Mouse (Mus musculus): ENCODE data around the gene Arhgap28. TPM values are rescaled to one million over a fixed set of nuclear protein-coding genes. Genes with fewer than 3 reads are reported as not detected.

The Arhgap28 gene
- polyA plus RNA-seq, 1 experiment from 2014 or later, result 67.0 TPM

DNA sequence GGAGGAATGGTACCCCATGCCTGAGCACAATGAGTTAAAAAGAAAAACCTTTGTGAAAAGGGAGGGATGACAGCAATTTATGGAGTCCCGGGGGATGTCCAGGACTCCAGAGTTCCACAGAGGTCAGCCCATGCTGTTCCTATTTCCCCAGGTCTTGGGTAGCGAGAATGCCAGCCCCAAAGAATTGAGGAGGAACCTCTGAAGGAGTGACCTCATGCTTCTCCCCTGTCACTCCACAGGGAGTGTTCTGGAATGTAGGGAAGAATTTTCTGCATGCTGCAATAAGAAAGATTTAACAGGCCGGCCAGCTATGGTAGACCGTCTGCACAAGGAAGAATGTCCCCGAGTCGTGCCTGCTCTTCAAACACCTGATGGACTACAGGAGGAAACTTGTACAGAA is 72.5 kb downstream of the Arhgap28 start:
- Histone ChIP-seq H3K27ac (no peak overlapping the region), H3K4me1 (replicated peaks) (no peaks in the 10 kb centered on the region; the same call in none of the 2 replicates), H3K9me3 (no peaks in the 10 kb centered on the region), H3K9ac (replicated peaks) (no peak overlapping the region), H3K4me2 (no peak overlapping the region), H3K36me3 (peaks cover 46% of the 10 kb centered on the region), H3K27me3 (no peaks in the 10 kb centered on the region), H3K4me3 (replicated peaks) (no peak overlapping the region)
- ATAC-seq (ENCODE audit: insufficient number of reproducible peaks, insufficient read depth, low FRiP score, low TSS enrichment, low read depth), result no peak
- WGBS, result 61% methylated on average over 6 of the region's 6 CpGs

DNA sequence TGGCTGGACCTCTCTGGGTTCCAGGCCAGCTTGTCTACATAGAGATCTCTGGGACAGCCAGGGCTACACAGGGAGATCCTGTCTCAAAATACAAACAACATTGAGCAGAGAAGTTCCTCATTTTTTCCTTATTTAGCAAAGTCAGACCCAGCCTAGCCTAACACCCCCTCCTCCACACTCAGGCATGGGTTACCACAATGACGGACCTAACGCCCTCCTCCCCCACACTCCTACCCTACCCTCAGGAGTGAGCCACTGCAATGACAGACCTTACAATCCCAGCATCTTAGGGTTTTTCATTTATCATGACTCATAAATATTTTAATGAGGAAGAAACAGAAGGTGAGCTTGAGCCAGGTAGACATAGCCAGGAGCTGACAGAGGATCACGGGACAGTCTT is 73.0 kb downstream of the Arhgap28 start:
- ATAC-seq (ENCODE audit: insufficient number of reproducible peaks, insufficient read depth, low FRiP score, low TSS enrichment, low read depth), result no peak
- WGBS, result 88% methylated on average over 3 of the region's 3 CpGs
- Histone ChIP-seq H3K9me3 (no peaks in the 10 kb centered on the region), H3K9ac (replicated peaks) (no peak overlapping the region), H3K4me2 (no peak overlapping the region), H3K36me3 (peaks cover 46% of the 10 kb centered on the region), H3K4me1 (replicated peaks) (no peaks in the 10 kb centered on the region; the same call in none of the 2 replicates), H3K27me3 (no peaks in the 10 kb centered on the region), H3K27ac (no peak overlapping the region), H3K4me3 (replicated peaks) (no peak overlapping the region)

DNA sequence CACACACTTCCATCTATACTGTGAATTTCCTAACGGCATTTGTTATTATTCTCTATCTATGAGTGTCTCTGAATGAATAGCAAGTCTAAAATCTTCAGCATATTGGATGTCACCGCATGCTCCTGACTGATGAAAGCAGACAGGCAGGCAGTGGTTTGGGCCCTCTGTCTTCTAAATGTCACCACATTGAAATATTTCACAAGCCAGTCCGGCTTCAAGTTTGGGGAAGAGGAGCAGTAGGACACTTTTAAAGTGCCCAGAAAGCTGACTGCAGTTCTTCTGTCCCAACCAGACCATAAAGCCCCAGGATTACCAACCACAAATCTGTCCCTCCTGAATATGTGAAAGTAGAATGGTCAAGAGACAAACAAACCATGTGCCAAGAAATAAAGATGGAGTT is 73.5 kb downstream of the Arhgap28 start:
- Histone ChIP-seq H3K9me3 (no peaks in the 10 kb centered on the region), H3K36me3 (peaks cover 46% of the 10 kb centered on the region), H3K4me2 (no peak overlapping the region), H3K4me3 (replicated peaks) (no peak overlapping the region), H3K27ac (no peak overlapping the region), H3K4me1 (replicated peaks) (no peaks in the 10 kb centered on the region; the same call in none of the 2 replicates), H3K9ac (replicated peaks) (no peak overlapping the region), H3K27me3 (no peaks in the 10 kb centered on the region)
- WGBS, result 91% methylated on average over 3 of the region's 3 CpGs
- no peak for ATAC-seq (ENCODE audit: insufficient number of reproducible peaks, insufficient read depth, low FRiP score, low TSS enrichment, low read depth)

DNA sequence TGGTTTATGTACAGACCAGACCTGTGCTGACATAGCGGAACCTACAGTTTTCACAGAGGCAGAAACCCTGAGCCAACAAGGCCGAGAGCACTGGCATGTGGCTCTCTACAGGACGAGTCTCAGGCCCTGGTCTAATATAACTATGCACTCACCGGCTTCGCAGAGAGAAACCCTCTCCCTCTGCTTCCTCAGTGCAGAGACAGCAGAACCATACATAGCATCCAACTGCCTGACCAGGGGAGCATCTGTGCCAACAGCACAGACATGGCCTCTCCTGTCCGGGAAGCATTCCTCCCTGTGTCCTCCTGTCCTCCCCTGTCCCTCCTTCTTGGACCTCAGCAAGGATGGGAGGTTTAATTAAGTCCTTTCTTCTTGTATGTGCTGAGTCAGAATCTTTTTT is 75.6 kb downstream of the Arhgap28 start:
- no peak for ATAC-seq (ENCODE audit: insufficient number of reproducible peaks, insufficient read depth, low FRiP score, low TSS enrichment, low read depth)
- Histone ChIP-seq H3K4me1 (replicated peaks) (no peaks in the 10 kb centered on the region; the same call in none of the 2 replicates), H3K27ac (no peak overlapping the region), H3K9ac (replicated peaks) (no peak overlapping the region), H3K9me3 (no peaks in the 10 kb centered on the region), H3K27me3 (no peaks in the 10 kb centered on the region), H3K4me3 (replicated peaks) (no peak overlapping the region), H3K36me3 (peaks cover 32% of the 10 kb centered on the region), H3K4me2 (no peak overlapping the region)
- 94% methylated on average over 6 of the region's 6 CpGs for WGBS

DNA sequence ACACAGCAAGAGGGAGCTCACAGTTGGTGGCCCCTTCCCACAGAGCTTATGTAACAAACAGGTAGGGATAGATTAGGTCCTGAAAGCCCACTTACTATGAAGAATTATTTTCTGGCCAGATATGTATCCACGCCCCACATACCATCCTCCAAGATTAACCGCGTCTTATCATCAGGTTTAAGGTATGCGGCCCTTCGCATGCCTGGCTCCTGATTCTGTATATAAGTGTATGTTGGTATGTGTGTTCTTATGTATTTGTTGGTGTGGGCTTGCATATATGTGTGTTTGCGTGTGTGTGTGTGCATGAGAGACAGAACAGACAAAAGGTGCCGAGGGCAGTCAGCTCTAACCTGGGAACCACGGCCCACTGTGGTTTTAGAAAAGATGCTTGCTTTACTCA is 76.1 kb downstream of the Arhgap28 start:
- H3K27me3 ChIP-seq, result no peaks in the 10 kb centered on the region
- ATAC-seq (ENCODE audit: insufficient number of reproducible peaks, insufficient read depth, low FRiP score, low TSS enrichment, low read depth), result no peak
- peaks cover 28% of the 10 kb centered on the region for H3K36me3 ChIP-seq
- no peaks in the 10 kb centered on the region for H3K9me3 ChIP-seq
- no peaks in the 10 kb centered on the region; the same call in none of the 2 replicates for H3K4me1 ChIP-seq (replicated peaks)
- H3K4me2 ChIP-seq, result no peak overlapping the region
- H3K9ac ChIP-seq (replicated peaks), result no peak overlapping the region
- no peak overlapping the region for H3K4me3 ChIP-seq (replicated peaks)
- H3K27ac ChIP-seq, result no peak overlapping the region
- WGBS, result 95% methylated on average over 8 of the region's 8 CpGs

DNA sequence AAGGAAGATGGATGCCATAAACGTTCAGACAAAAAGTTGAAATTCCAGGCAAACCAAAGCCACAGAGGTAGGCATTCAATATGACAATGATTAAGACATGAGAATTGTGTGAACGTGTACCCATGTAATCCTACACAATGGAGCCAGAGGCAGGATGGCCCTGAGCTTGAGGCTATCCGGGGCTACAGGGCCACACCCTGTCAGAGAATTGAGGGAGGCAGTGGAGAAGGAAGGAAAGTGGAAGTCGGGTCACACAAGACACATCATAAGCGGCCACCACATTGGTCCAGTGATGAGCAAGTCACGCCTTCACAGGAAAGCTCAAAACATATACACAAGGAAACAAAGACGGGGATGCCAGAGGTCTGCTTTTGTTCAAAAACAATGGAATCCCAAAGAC is 84.0 kb downstream of the Arhgap28 start:
- Histone ChIP-seq H3K9ac (replicated peaks) (no peak overlapping the region), H3K4me2 (no peak overlapping the region), H3K4me3 (replicated peaks) (no peak overlapping the region), H3K9me3 (no peaks in the 10 kb centered on the region), H3K27me3 (no peaks in the 10 kb centered on the region), H3K27ac (no peak overlapping the region), H3K36me3 (0 out of 2 replicates have a peak, but pooled peaks cover 3% of the 10 kb centered on the region), H3K4me1 (replicated peaks) (peaks cover 4% of the 10 kb centered on the region)
- no peak for ATAC-seq (ENCODE audit: insufficient number of reproducible peaks, insufficient read depth, low FRiP score, low TSS enrichment, low read depth)
- 90% methylated on average over 7 of the region's 7 CpGs for WGBS

DNA sequence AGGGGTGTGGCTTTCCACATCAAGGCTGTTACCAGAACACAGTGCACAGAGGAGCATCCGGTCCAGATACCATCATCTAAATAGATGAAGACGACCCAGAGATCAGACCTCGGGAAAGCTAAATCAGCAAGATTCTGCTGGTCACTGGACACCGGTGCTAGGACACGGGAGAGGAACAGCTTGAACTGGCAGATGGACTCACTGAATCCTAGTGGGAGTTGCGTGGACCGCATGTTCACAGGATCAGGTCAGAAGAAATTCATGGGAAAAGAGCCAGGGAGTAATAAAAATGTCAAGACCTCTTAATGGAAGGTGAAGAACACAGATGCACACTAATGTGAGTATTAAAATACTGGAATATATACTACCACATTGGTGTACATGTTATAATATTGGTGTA is 85.7 kb downstream of the Arhgap28 start:
- H3K27me3 ChIP-seq, result no peaks in the 10 kb centered on the region
- no peak overlapping the region for H3K4me3 ChIP-seq (replicated peaks)
- no peak overlapping the region for H3K4me2 ChIP-seq
- H3K9me3 ChIP-seq, result no peaks in the 10 kb centered on the region
- H3K36me3 ChIP-seq, result 0 out of 2 replicates have a peak, but pooled peaks cover 3% of the 10 kb centered on the region
- peaks cover 11% of the 10 kb centered on the region for H3K4me1 ChIP-seq (replicated peaks)
- no peak overlapping the region for H3K9ac ChIP-seq (replicated peaks)
- WGBS, result 91% methylated on average over 7 of the region's 7 CpGs
- no peak for ATAC-seq (ENCODE audit: insufficient number of reproducible peaks, insufficient read depth, low FRiP score, low TSS enrichment, low read depth)
- no peak overlapping the region for H3K27ac ChIP-seq

DNA sequence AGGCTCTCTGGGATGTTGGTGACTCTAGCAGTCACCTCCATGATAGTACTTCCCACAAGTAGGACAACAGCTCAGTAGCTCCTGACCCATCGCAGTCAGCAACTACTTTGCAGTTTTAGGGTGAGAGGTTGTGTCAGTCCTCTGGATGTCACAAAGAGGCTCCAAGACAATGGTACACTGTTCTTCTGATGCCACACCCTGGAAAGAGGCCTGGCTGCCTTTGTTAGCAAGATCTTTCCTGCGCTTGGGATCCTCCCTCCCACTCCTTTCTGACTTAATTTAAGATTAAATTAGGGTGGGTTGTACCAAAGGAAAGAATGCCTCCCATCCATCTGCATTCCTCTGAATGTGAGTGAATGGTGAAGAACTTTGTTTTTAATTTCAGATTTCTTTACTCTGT is 87.0 kb downstream of the Arhgap28 start:
- no peaks in the 10 kb centered on the region for H3K9me3 ChIP-seq
- 0 out of 2 replicates have a peak, but pooled peaks cover 3% of the 10 kb centered on the region for H3K36me3 ChIP-seq
- H3K9ac ChIP-seq (replicated peaks), result no peak overlapping the region
- no peaks in the 10 kb centered on the region for H3K27me3 ChIP-seq
- no peak overlapping the region for H3K4me3 ChIP-seq (replicated peaks)
- H3K4me2 ChIP-seq, result no peak overlapping the region
- H3K27ac ChIP-seq, result no peak overlapping the region
- no peak for ATAC-seq (ENCODE audit: insufficient number of reproducible peaks, insufficient read depth, low FRiP score, low TSS enrichment, low read depth)
- WGBS, result 96% methylated on average over 2 of the region's 2 CpGs
- peaks cover 18% of the 10 kb centered on the region for H3K4me1 ChIP-seq (replicated peaks)

DNA sequence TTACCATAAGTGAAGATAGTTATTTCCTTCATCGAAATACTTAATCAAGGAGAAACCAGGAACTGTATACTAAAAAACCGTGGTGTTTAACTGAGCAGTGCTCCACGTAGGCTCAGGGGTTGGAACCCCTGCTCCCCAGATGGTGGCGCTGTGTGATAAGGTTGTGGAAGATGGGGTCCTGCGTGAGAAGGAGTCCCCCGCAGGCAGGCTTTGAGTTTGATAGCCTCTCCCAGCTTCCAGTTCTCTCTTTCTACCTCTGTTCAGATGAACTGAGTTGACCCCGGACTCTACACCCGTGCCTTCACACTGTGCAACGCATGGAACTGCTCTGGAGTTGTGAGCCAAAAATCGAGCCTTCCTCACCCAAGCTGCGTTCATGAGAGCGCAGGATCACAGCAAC is 91.3 kb downstream of the Arhgap28 start:
- H3K9me3 ChIP-seq, result no peaks in the 10 kb centered on the region
- no peaks in the 10 kb centered on the region for H3K27me3 ChIP-seq
- H3K27ac ChIP-seq, result no peak overlapping the region
- 49% methylated on average over 12 of the region's 12 CpGs for WGBS
- ATAC-seq (ENCODE audit: insufficient number of reproducible peaks, insufficient read depth, low FRiP score, low TSS enrichment, low read depth), result peak; percentile 28; the same call in 1 of the 2 replicates
- 0 out of 2 replicates have a peak, but pooled peaks cover 3% of the 10 kb centered on the region for H3K36me3 ChIP-seq
- H3K9ac ChIP-seq (replicated peaks), result no peak overlapping the region
- H3K4me3 ChIP-seq (replicated peaks), result no peak overlapping the region
- peaks cover 36% of the 10 kb centered on the region for H3K4me1 ChIP-seq (replicated peaks)
- H3K4me2 ChIP-seq, result no peak overlapping the region

DNA sequence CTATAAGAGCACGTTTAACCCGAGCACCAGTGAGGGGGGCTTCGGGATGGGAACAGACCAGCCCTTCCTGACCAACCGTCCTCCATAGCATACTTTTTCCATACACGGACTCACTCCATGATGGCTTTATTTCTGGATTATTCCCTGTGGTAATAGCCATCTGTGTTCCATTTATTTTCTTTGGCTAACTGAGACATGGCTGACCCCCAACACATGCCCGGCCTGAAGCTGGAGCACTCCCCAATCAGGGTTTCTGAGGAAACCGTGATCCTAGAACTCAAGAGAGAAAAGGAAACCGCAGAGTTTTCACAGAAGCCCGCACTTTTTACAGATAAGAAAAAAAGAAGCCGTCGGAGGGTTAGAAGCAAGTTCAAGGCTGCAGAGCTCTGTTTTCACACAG is 91.9 kb downstream of the Arhgap28 start:
- WGBS, result 75% methylated on average over 11 of the region's 11 CpGs
- 0 out of 2 replicates have a peak, but pooled peaks cover 3% of the 10 kb centered on the region for H3K36me3 ChIP-seq
- no peak overlapping the region for H3K4me3 ChIP-seq (replicated peaks)
- no peak overlapping the region for H3K9ac ChIP-seq (replicated peaks)
- no peak for ATAC-seq (ENCODE audit: insufficient number of reproducible peaks, insufficient read depth, low FRiP score, low TSS enrichment, low read depth)
- H3K27ac ChIP-seq, result 0 out of 2 replicates have a peak overlapping the region, but pooled peaks have one; percentile 50
- no peaks in the 10 kb centered on the region for H3K9me3 ChIP-seq
- no peak overlapping the region for H3K4me2 ChIP-seq
- H3K4me1 ChIP-seq (replicated peaks), result peaks cover 39% of the 10 kb centered on the region
- H3K27me3 ChIP-seq, result no peaks in the 10 kb centered on the region

DNA sequence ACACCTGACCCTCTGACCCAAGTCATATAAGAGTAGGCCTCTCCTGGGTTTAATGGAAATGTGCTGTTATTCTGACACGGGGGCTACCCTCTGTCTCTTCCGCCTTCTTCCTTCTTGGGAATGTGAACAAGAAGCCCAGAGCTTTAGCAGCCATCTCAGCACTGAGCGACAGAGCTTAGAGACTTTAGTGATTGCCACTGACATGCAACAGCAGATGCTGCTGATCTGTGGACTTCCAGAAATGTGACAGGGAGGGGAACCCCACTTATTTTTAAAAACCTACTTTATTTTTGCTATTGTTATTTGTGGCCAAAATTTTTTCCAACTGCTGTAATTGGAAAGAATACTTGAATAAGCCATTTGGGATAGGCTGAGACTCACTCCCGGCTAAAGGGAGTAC is 95.4 kb downstream of the Arhgap28 start:
- Histone ChIP-seq H3K27me3 (no peaks in the 10 kb centered on the region), H3K4me3 (replicated peaks) (no peak overlapping the region), H3K9me3 (no peaks in the 10 kb centered on the region), H3K4me1 (replicated peaks) (peaks cover 41% of the 10 kb centered on the region), H3K36me3 (no peaks in the 10 kb centered on the region), H3K9ac (replicated peaks) (no peak overlapping the region), H3K27ac (no peak overlapping the region), H3K4me2 (no peak overlapping the region)
- ATAC-seq (ENCODE audit: insufficient number of reproducible peaks, insufficient read depth, low FRiP score, low TSS enrichment, low read depth), result no peak
- WGBS, result 75% methylated on average over 4 of the region's 4 CpGs

DNA sequence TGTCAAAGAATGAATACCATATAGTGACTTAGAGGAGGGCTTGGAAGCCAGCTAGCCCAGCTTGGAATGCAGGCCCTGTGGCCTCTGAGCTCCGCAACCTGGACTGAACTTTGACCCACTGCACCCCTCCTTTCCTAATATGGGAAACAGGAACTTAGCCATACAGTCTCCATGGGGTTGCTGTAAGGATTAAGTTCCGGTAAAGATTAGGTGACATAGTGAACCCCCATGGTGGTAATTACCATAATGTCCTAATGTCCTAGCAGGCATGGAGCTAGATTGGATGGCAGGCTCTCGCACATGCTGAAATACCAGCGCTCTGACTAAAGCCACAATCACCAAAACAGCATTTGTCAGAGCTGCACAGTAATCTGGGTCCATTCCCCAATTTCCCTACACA is 95.8 kb downstream of the Arhgap28 start:
- Histone ChIP-seq H3K4me3 (replicated peaks) (no peak overlapping the region), H3K9ac (replicated peaks) (no peak overlapping the region), H3K4me2 (no peak overlapping the region), H3K36me3 (no peaks in the 10 kb centered on the region), H3K27me3 (no peaks in the 10 kb centered on the region), H3K9me3 (no peaks in the 10 kb centered on the region), H3K4me1 (replicated peaks) (peaks cover 37% of the 10 kb centered on the region), H3K27ac (no peak overlapping the region)
- no peak for ATAC-seq (ENCODE audit: insufficient number of reproducible peaks, insufficient read depth, low FRiP score, low TSS enrichment, low read depth)
- 72% methylated on average over 4 of the region's 4 CpGs for WGBS
